Mouse (Mus musculus) testis, adult 2 months (tissue): ENCODE measurements around the gene Ermap. TPM values are rescaled to one million over a fixed set of nuclear protein-coding genes. Genes with fewer than 3 reads are reported as not detected.

Experiments
- H3K27ac ChIP-seq: fragments of 200-500 bp; 2 replicates; pipeline ENCODE4 v1.5.1; 2012; ENCODE audit warnings: low read depth, low read length; ENCODE audit not compliant: control insufficient read depth, insufficient read depth
- H3K27me3 ChIP-seq: fragments of 200-500 bp; 2 replicates; pipeline ENCODE4 v1.6.1; 2012; ENCODE audit warnings: mild to moderate bottlenecking, low read length, moderate library complexity; ENCODE audit not compliant: control insufficient read depth, insufficient read depth
- H3K36me3 ChIP-seq: fragments of 200-500 bp; 2 replicates; pipeline ENCODE4 v1.6.1; 2012; ENCODE audit warnings: mild to moderate bottlenecking, low read length; ENCODE audit not compliant: control insufficient read depth, insufficient read depth
- H3K4me1 ChIP-seq: fragments of 200-500 bp; 2 replicates; pipeline ENCODE4 v1.6.1; 2012; ENCODE audit warnings: low read length; ENCODE audit not compliant: control insufficient read depth, insufficient read depth
- H3K4me3 ChIP-seq: fragments of 200-500 bp; 2 replicates; pipeline ENCODE4 v1.5.1; 2012; ENCODE audit warnings: low read depth, mild to moderate bottlenecking, low read length, moderate library complexity, mixed read lengths; ENCODE audit not compliant: control insufficient read depth
- CTCF ChIP-seq: fragments of 200-500 bp; IDR thresholded peaks from 2 replicates; pipeline ENCODE4 v1.5.1; 2012; ENCODE audit warnings: low read depth, mild to moderate bottlenecking, inconsistent platforms, low read length, moderate library complexity; ENCODE audit not compliant: control insufficient read depth, insufficient read depth, insufficient replicate concordance
- POLR2A ChIP-seq: fragments of 200-500 bp; IDR thresholded peaks from 2 replicates; pipeline ENCODE4 v1.6.1; 2012; ENCODE audit warnings: low read depth, mild to moderate bottlenecking, inconsistent platforms, low read length, moderate library complexity; ENCODE audit not compliant: control insufficient read depth
- polyA plus RNA-seq: library from polyadenylated mRNA; depleted of rRNA; stranded (reverse); fragments of >200 nt; gene quantifications from 2 replicates; pipeline ENCODE4 v1.2.3, GENCODE M21; 2012

Ermap gene
- polyA plus RNA-seq, 1 experiment: 0.17 TPM

GRCm38 (mm10) chr4:119194909-119195581 is 5.2 kb upstream of the Ermap start, which contains the start of gene Svbp:
Gene Svbp, plus strand, starts transcription at chr4:119195306.
- Histone ChIP-seq H3K36me3 (no peaks in the 10 kb centered on the region), H3K4me1 (peaks cover 6% of the 10 kb centered on the region), H3K4me3 (peak within 1 kb of the TSS; percentile 94), H3K27ac (0 out of 2 replicates have a peak within 1 kb of the TSS, but pooled peaks have one; percentile 36), H3K27me3 (no peaks in the 10 kb centered on the region)
- TF ChIP-seq CTCF: no peak
- no peak for TF ChIP-seq POLR2A

- Histone ChIP-seq H3K4me1 (peaks cover 6% of the 10 kb centered on the region), H3K4me3 (no peak overlapping the region), H3K36me3 (no peaks in the 10 kb centered on the region), H3K27ac (no peak overlapping the region), H3K27me3 (no peaks in the 10 kb centered on the region)
- TF ChIP-seq POLR2A: no peak
- no peak for TF ChIP-seq CTCF
These were observed 2.9 kb upstream of the Ermap start for GRCm38 (mm10) chr4:119192757-119193156.

GRCm38 (mm10) chr4:119191273-119191672 is 1.5 kb upstream of the Ermap start:
- Histone ChIP-seq H3K36me3 (no peaks in the 10 kb centered on the region), H3K27me3 (no peaks in the 10 kb centered on the region), H3K4me3 (no peak overlapping the region), H3K4me1 (peaks cover 6% of the 10 kb centered on the region), H3K27ac (no peak overlapping the region)
- TF ChIP-seq POLR2A: no peak
- no peak for TF ChIP-seq CTCF

GRCm38 (mm10) chr4:119190618-119191017 is 807 bp upstream of the Ermap start:
- no peak overlapping the region for H3K4me3 ChIP-seq
- no peaks in the 10 kb centered on the region for H3K27me3 ChIP-seq
- peaks cover 2% of the 10 kb centered on the region; the same call in 1 of the 2 replicates for H3K4me1 ChIP-seq
- TF ChIP-seq CTCF (no peak), POLR2A (no peak)
- H3K27ac ChIP-seq: no peak overlapping the region
- H3K36me3 ChIP-seq: no peaks in the 10 kb centered on the region

- no peak overlapping the region for H3K4me3 ChIP-seq
- no peak overlapping the region for H3K27ac ChIP-seq
- no peaks in the 10 kb centered on the region for H3K27me3 ChIP-seq
- no peak for TF ChIP-seq POLR2A
- no peak for TF ChIP-seq CTCF
- no peaks in the 10 kb centered on the region for H3K4me1 ChIP-seq
- H3K36me3 ChIP-seq: no peaks in the 10 kb centered on the region
These were observed 419 bp downstream of the Ermap start for GRCm38 (mm10) chr4:119189392-119189791.

DNA sequence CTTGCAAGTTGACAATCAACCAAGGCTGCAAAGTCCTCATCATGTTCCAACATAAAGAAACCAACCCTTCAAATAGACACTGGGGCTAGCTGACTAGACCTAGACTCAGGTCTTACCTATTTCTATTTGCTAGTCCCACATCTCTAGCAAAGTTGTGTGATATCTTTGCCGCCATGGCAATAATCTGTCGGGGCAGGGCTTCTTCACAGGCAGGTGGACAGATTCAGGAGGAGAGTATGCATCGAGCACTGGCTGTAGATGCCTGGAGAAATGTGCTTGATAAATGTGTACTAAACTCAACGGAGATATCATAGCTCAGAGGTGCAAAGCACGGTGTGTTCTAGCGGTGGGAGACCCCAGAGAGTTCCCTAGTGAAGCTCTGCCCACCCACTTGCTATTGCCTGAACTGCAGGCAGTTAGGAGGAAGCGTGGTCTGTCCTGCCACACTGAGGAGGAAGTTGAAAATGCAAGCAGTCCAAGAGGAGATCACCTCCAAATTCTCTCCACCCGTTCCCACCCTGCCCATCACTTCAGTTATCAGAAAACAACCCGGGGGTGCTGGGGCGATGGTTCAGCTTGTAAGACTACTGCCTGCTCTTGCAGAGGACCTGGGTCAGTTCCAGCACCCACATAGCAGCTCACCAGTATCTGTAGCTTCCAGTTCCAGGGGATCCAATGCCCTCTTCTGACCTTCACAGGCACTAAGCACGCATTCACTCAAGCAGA is 1.6 kb downstream of the Ermap start:
- no peaks in the 10 kb centered on the region for H3K4me1 ChIP-seq
- no peak for TF ChIP-seq POLR2A
- TF ChIP-seq CTCF: peak; percentile 46; the same call in 1 of the 2 replicates
- H3K36me3 ChIP-seq: no peaks in the 10 kb centered on the region
- H3K4me3 ChIP-seq: no peak overlapping the region
- H3K27me3 ChIP-seq: no peaks in the 10 kb centered on the region
- H3K27ac ChIP-seq: no peak overlapping the region

DNA sequence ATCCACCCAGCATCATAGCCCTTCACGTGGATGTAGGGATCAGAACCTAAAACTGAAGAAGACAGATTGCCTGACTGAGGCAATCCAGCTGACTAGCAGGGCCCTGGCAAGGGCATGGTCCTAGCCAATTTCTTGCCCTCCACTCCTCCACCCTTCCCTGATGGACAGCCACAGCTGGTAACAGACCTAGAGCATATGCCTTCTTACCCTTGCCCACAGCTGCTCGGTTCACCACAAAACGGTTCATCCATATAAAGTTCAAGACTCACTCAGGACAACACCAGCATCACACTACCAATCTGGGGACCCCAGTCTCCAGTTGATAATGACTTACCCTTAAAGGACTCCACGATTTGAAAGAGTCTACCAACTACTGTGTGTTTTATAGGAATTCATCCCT is 4.0 kb downstream of the Ermap start:
- Histone ChIP-seq H3K4me3 (no peak overlapping the region), H3K4me1 (no peaks in the 10 kb centered on the region), H3K36me3 (no peaks in the 10 kb centered on the region), H3K27ac (no peak overlapping the region), H3K27me3 (no peaks in the 10 kb centered on the region)
- TF ChIP-seq CTCF (no peak), POLR2A (no peak)

GRCm38 (mm10) chr4:119183525-119183924 is 6.3 kb downstream of the Ermap start:
- TF ChIP-seq CTCF: no peak
- no peak for TF ChIP-seq POLR2A
- Histone ChIP-seq H3K4me3 (no peak overlapping the region), H3K27me3 (no peaks in the 10 kb centered on the region), H3K4me1 (no peaks in the 10 kb centered on the region; the same call in 1 of the 2 replicates), H3K36me3 (no peaks in the 10 kb centered on the region), H3K27ac (no peak overlapping the region)
